Mouse (Mus musculus): Measurements from ENCODE around the gene Nucb1. TPM values are rescaled to one million over a fixed set of nuclear protein-coding genes. Genes with fewer than 3 reads are reported as not detected.
"Not testable (repeated sequence)": the region's sequence is repeated elsewhere in the genome, so short reads cannot be mapped to it uniquely, and the experiment has no call there.

Gene Nucb1
- polyA plus RNA-seq, 1 experiment from 2014 or later: 266 TPM

- no peak overlapping the region for H3K4me2 ChIP-seq (ENCODE audit: low read depth, low read length)
Observed at GRCm38 (mm10) chr7:45520605-45521004, 10.4 kb upstream of the Nucb1 start.

GRCm38 (mm10) chr7:45519345-45520120 is 9.3 kb upstream of the Nucb1 start:
- 71% methylated on average over 8 of the region's 8 CpGs for WGBS
- no peak for ATAC-seq (ENCODE audit: low read depth)
- peaks cover 13% of the 10 kb centered on the region for H3K4me1 ChIP-seq (replicated peaks; ENCODE audit: control insufficient read depth, insufficient read depth, low read length)

More at GRCm38 (mm10) chr7:45520605-45521004, 10.4 kb upstream of the Nucb1 start:
- no peak overlapping the region for H3K27ac ChIP-seq (ENCODE audit: low read length)
- H3K9me3 ChIP-seq (ENCODE audit: control insufficient read depth, low read length): no peaks in the 10 kb centered on the region
- WGBS: 92% methylated on average over 7 of the region's 7 CpGs
- H3K4me1 ChIP-seq (replicated peaks; ENCODE audit: control insufficient read depth, insufficient read depth, low read length): peaks cover 20% of the 10 kb centered on the region
- no peak overlapping the region for H3K4me3 ChIP-seq (ENCODE audit: low read length)
- no peaks in the 10 kb centered on the region for H3K27me3 ChIP-seq (ENCODE audit: control insufficient read depth, insufficient read depth, low read depth, low read length)
- peaks cover 5% of the 10 kb centered on the region; the same call in 1 of the 2 replicates for H3K36me3 ChIP-seq (ENCODE audit: control insufficient read depth, insufficient read depth, low read length)
- ATAC-seq (ENCODE audit: low read depth): no peak
- H3K9ac ChIP-seq (ENCODE audit: low read length): no peak overlapping the region

GRCm38 (mm10) chr7:45518618-45519017 is 8.4 kb upstream of the Nucb1 start:
- no peak for ATAC-seq (ENCODE audit: low read depth)
- Histone ChIP-seq H3K27me3 (ENCODE audit: control insufficient read depth, insufficient read depth, low read depth, low read length) (no peaks in the 10 kb centered on the region), H3K4me3 (ENCODE audit: low read length) (no peak overlapping the region), H3K4me2 (ENCODE audit: low read depth, low read length) (no peak overlapping the region), H3K27ac (ENCODE audit: low read length) (no peak overlapping the region), H3K36me3 (ENCODE audit: control insufficient read depth, insufficient read depth, low read length) (peaks cover 5% of the 10 kb centered on the region; the same call in 1 of the 2 replicates), H3K9ac (ENCODE audit: low read length) (no peak overlapping the region), H3K4me1 (replicated peaks; ENCODE audit: control insufficient read depth, insufficient read depth, low read length) (peaks cover 10% of the 10 kb centered on the region; the same call in 1 of the 2 replicates), H3K9me3 (ENCODE audit: control insufficient read depth, low read length) (no peaks in the 10 kb centered on the region)
- WGBS: 85% methylated on average over 16 of the region's 16 CpGs

More at GRCm38 (mm10) chr7:45519345-45520120, 9.3 kb upstream of the Nucb1 start:
- Histone ChIP-seq H3K9me3 (ENCODE audit: control insufficient read depth, low read length) (no peaks in the 10 kb centered on the region), H3K27me3 (ENCODE audit: control insufficient read depth, insufficient read depth, low read depth, low read length) (no peaks in the 10 kb centered on the region), H3K9ac (ENCODE audit: low read length) (no peak overlapping the region), H3K36me3 (ENCODE audit: control insufficient read depth, insufficient read depth, low read length) (peaks cover 5% of the 10 kb centered on the region; the same call in 1 of the 2 replicates), H3K27ac (ENCODE audit: low read length) (no peak overlapping the region), H3K4me2 (ENCODE audit: low read depth, low read length) (no peak overlapping the region), H3K4me3 (ENCODE audit: low read length) (no peak overlapping the region)

GRCm38 (mm10) chr7:45516846-45517245 is 6.6 kb upstream of the Nucb1 start:
- not testable (repeated sequence) for H3K27ac ChIP-seq (ENCODE audit: low read length); ATAC-seq (ENCODE audit: low read depth); H3K4me3 ChIP-seq (ENCODE audit: low read length); H3K27me3 ChIP-seq (ENCODE audit: control insufficient read depth, insufficient read depth, low read depth, low read length); H3K36me3 ChIP-seq (ENCODE audit: control insufficient read depth, insufficient read depth, low read length); H3K9me3 ChIP-seq (ENCODE audit: control insufficient read depth, low read length); H3K4me2 ChIP-seq (ENCODE audit: low read depth, low read length); H3K9ac ChIP-seq (ENCODE audit: low read length); H3K4me1 ChIP-seq (replicated peaks; ENCODE audit: control insufficient read depth, insufficient read depth, low read length)
- 66% methylated on average over 5 of the region's 5 CpGs for WGBS

- no peaks in the 10 kb centered on the region for H3K9me3 ChIP-seq (ENCODE audit: control insufficient read depth, low read length)
- no peak overlapping the region for H3K27ac ChIP-seq (ENCODE audit: low read length)
- no peaks in the 10 kb centered on the region for H3K36me3 ChIP-seq (ENCODE audit: control insufficient read depth, insufficient read depth, low read length)
- H3K27me3 ChIP-seq (ENCODE audit: control insufficient read depth, insufficient read depth, low read depth, low read length): no peaks in the 10 kb centered on the region
- WGBS: 26% methylated on average over 16 of the region's 16 CpGs
- H3K9ac ChIP-seq (ENCODE audit: low read length): 0 out of 2 replicates have a peak overlapping the region, but pooled peaks have one; percentile 6
- no peaks in the 10 kb centered on the region; the same call in 1 of the 2 replicates for H3K4me1 ChIP-seq (replicated peaks; ENCODE audit: control insufficient read depth, insufficient read depth, low read length)
- H3K4me3 ChIP-seq (ENCODE audit: low read length): no peak overlapping the region
- ATAC-seq (ENCODE audit: low read depth): peak; percentile 27
- H3K4me2 ChIP-seq (ENCODE audit: low read depth, low read length): no peak overlapping the region; the same call in 1 of the 2 replicates
Observed at GRCm38 (mm10) chr7:45515436-45515835, 5.2 kb upstream of the Nucb1 start.

- H3K27me3 ChIP-seq (ENCODE audit: control insufficient read depth, insufficient read depth, low read depth, low read length): no peaks in the 10 kb centered on the region
- H3K4me3 ChIP-seq (ENCODE audit: low read length): no peak overlapping the region
- no peaks in the 10 kb centered on the region for H3K9me3 ChIP-seq (ENCODE audit: control insufficient read depth, low read length)
- WGBS: 77% methylated on average over 7 of the region's 7 CpGs
- no peak overlapping the region for H3K9ac ChIP-seq (ENCODE audit: low read length)
- H3K27ac ChIP-seq (ENCODE audit: low read length): no peak overlapping the region
- ATAC-seq (ENCODE audit: low read depth): no peak
- no peak overlapping the region for H3K4me2 ChIP-seq (ENCODE audit: low read depth, low read length)
- H3K36me3 ChIP-seq (ENCODE audit: control insufficient read depth, insufficient read depth, low read length): no peaks in the 10 kb centered on the region
- peaks cover 2% of the 10 kb centered on the region for H3K4me1 ChIP-seq (replicated peaks; ENCODE audit: control insufficient read depth, insufficient read depth, low read length)
Observed at GRCm38 (mm10) chr7:45514411-45514810, 4.2 kb upstream of the Nucb1 start.

GRCm38 (mm10) chr7:45509181-45509882 is 874 bp downstream of the Nucb1 start:
- peaks cover 8% of the 10 kb centered on the region for H3K4me1 ChIP-seq (replicated peaks; ENCODE audit: control insufficient read depth, insufficient read depth, low read length)
- peak overlapping the region; percentile 89 for H3K4me3 ChIP-seq (ENCODE audit: low read length)
- H3K27me3 ChIP-seq (ENCODE audit: control insufficient read depth, insufficient read depth, low read depth, low read length): no peaks in the 10 kb centered on the region
- H3K9me3 ChIP-seq (ENCODE audit: control insufficient read depth, low read length): no peaks in the 10 kb centered on the region
- peak overlapping the region; percentile 91 for H3K4me2 ChIP-seq (ENCODE audit: low read depth, low read length)
- no peak overlapping the region for H3K27ac ChIP-seq (ENCODE audit: low read length)
- H3K36me3 ChIP-seq (ENCODE audit: control insufficient read depth, insufficient read depth, low read length): peaks cover 11% of the 10 kb centered on the region
- peak overlapping the region; percentile 92 for H3K9ac ChIP-seq (ENCODE audit: low read length)
- ATAC-seq (ENCODE audit: low read depth): peak; percentile 27
- WGBS: 21% methylated on average over 19 of the region's 19 CpGs

GRCm38 (mm10) chr7:45508561-45508960 is 1.6 kb downstream of the Nucb1 start:
- no peak overlapping the region for H3K4me3 ChIP-seq (ENCODE audit: low read length)
- ATAC-seq (ENCODE audit: low read depth): no peak

GRCm38 (mm10) chr7:45507583-45507982 is 2.6 kb downstream of the Nucb1 start:
- Histone ChIP-seq H3K36me3 (ENCODE audit: control insufficient read depth, insufficient read depth, low read length) (peaks cover 14% of the 10 kb centered on the region), H3K27me3 (ENCODE audit: control insufficient read depth, insufficient read depth, low read depth, low read length) (no peaks in the 10 kb centered on the region), H3K4me3 (ENCODE audit: low read length) (no peak overlapping the region), H3K9me3 (ENCODE audit: control insufficient read depth, low read length) (no peaks in the 10 kb centered on the region), H3K4me2 (ENCODE audit: low read depth, low read length) (no peak overlapping the region), H3K4me1 (replicated peaks; ENCODE audit: control insufficient read depth, insufficient read depth, low read length) (peaks cover 8% of the 10 kb centered on the region), H3K27ac (ENCODE audit: low read length) (no peak overlapping the region), H3K9ac (ENCODE audit: low read length) (no peak overlapping the region)
- WGBS: 81% methylated on average over 6 of the region's 6 CpGs
- ATAC-seq (ENCODE audit: low read depth): no peak

More at GRCm38 (mm10) chr7:45508561-45508960, 1.6 kb downstream of the Nucb1 start:
- Histone ChIP-seq H3K4me1 (replicated peaks; ENCODE audit: control insufficient read depth, insufficient read depth, low read length) (peaks cover 8% of the 10 kb centered on the region), H3K27ac (ENCODE audit: low read length) (no peak overlapping the region), H3K9ac (ENCODE audit: low read length) (no peak overlapping the region), H3K9me3 (ENCODE audit: control insufficient read depth, low read length) (no peaks in the 10 kb centered on the region), H3K4me2 (ENCODE audit: low read depth, low read length) (peak overlapping the region; percentile 91; the same call in 1 of the 2 replicates), H3K36me3 (ENCODE audit: control insufficient read depth, insufficient read depth, low read length) (peaks cover 11% of the 10 kb centered on the region), H3K27me3 (ENCODE audit: control insufficient read depth, insufficient read depth, low read depth, low read length) (no peaks in the 10 kb centered on the region)
- WGBS: 86% methylated on average over 6 of the region's 6 CpGs

All from lung, embryonic 16.5 days (tissue).